Mouse (Mus musculus): ENCODE measurements around the gene Stpg1. TPM values are rescaled to one million over a fixed set of nuclear protein-coding genes. Genes with fewer than 3 reads are reported as not detected.

The Stpg1 gene
- not detected in 2 replicates for polyA plus RNA-seq (2015; fragmentation: Nextera tagmentation; extraction: Ambion mirVana)

DNA sequence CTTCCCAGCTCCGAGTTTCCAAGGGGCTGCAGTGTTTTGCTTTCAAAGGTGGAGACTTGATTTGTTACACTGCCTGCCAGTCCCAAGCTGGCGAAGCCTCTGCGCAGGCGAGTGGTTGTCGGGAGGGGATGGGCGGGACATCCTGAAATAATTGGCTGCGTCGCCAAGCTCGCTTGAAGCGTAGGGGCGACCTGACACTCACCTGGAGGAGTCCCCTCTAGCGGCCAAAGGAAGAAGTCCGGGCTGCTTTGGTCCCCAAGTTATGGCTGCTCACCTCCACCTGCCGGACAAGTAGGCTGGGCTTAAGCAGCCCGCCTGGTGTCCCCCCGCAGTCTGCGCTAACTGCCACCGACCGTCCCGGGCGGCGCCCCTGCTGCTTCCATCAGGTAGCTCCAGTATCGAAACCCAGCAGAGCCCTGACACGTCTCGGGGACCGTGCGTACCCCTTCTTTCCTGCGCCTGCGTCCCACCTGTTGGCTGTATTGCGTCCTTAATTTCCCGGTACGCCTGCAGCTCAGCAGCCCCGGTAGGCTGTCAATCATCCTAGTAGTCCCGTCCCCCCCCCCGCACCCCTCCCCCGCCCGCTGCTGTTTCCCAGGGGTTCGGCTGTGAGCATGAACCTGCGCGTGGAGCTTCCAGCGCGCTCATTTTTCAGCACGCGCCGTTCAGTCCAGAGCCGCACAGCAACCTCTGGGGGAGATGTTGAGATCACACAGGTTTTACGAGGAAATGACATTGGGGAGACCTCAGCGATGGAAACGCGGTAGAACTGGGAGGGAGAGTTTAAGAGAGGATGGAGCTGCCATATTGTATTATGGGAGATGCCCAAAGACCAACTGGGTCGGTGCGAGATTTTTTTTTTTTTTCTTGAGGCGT is at the start of gene Stpg1, which contains the start of gene Nipal3:
TSS of gene Stpg1 (plus strand) at position 270 of the 876 bp plus-strand sequence.
TSS of gene Nipal3 (minus strand) at position 518 of the 876 bp plus-strand sequence.
- Histone ChIP-seq H3K9me3 (replicated peaks) (no peaks in the 10 kb centered on the region), H3K9ac (peak within 1 kb of the TSS; percentile 79), H3K4me1 (replicated peaks) (peaks cover 43% of the 10 kb centered on the region), H3K4me3 (replicated peaks) (peak within 1 kb of the TSS; percentile 85), H3K27me3 (no peaks in the 10 kb centered on the region), H3K27ac (peak within 1 kb of the TSS; percentile 75), H3K36me3 (peaks cover 9% of the 10 kb centered on the region), H3K4me2 (peak within 1 kb of the TSS; percentile 94)
- peak; percentile 99 for ATAC-seq (ENCODE audit: low read depth)
- DNase-seq = peak; percentile 79
- WGBS (ENCODE audit: insufficient replicate concordance) = under 1% methylated on average over 53 of the region's 53 CpGs

DNA sequence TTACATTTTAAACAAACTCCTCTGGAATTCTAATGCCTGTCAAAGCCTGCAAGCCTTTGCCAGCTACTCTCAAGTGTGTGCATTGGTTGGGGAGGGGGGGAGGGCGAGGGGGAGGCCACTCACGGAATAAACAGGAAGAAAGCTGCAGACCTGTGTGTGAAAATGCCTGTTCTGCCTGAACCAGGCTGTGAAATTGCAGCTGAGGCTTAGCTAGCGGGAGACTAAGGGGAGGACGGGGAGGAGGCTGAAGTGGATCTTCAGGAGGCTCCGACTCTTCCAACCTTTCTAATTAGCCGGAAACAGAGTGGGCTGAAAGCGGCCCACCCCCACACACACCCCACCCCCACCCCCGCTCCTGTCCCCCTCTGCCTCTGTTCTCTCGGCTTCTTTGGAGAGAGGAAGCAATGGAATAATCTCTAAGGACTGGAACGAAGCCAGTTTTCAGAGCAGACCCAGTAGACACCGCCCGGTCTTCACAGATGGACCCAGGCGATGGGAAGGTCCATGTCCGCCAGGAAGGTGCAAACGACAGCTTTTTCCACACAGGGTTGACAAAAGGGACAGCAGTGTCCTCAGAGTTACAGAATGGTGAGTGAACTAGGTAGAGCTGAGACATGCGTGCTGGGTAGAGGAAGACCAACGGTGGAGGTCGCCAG is 43.1 kb upstream of the Stpg1 start:
- DNase-seq (no peak), ATAC-seq (ENCODE audit: low read depth) (no peak)
- 0 out of 2 replicates have a peak, but pooled peaks cover 3% of the 10 kb centered on the region for H3K9me3 ChIP-seq (replicated peaks)
- no peak overlapping the region for H3K27ac ChIP-seq
- peaks cover 3% of the 10 kb centered on the region; the same call in 1 of the 2 replicates for H3K36me3 ChIP-seq
- WGBS (ENCODE audit: insufficient replicate concordance) = 56% methylated on average over 18 of the region's 18 CpGs
- H3K4me3 ChIP-seq (replicated peaks) = no peak overlapping the region
- no peak overlapping the region for H3K9ac ChIP-seq
- H3K4me1 ChIP-seq (replicated peaks) = 0 out of 2 replicates have a peak, but pooled peaks cover 10% of the 10 kb centered on the region
- H3K27me3 ChIP-seq = no peaks in the 10 kb centered on the region
- no peak overlapping the region for H3K4me2 ChIP-seq

DNA sequence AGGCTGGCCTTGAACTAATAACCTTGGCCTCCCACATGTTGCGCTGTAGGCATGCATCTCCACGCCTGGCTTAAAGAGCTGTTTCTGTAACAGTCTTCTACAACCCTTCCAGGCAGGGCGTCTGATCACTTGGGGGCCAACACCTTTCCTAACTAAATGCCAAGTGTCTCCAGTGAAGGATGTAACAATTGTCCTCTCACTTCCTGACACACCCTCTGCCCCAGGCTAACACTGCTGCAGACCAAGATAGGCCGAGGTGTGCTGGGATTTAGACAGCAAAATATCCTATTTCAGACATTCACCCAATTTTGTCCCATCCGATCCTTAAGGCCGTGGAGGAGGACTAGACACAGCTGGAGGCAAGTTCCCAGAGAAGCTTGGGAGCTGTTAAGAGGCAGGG is 41.4 kb upstream of the Stpg1 start:
- Histone ChIP-seq H3K9ac (no peak overlapping the region), H3K9me3 (replicated peaks) (0 out of 2 replicates have a peak, but pooled peaks cover 3% of the 10 kb centered on the region), H3K27me3 (no peaks in the 10 kb centered on the region), H3K27ac (no peak overlapping the region), H3K4me3 (replicated peaks) (no peak overlapping the region), H3K4me2 (no peak overlapping the region), H3K36me3 (peaks cover 3% of the 10 kb centered on the region; the same call in 1 of the 2 replicates), H3K4me1 (replicated peaks) (0 out of 2 replicates have a peak, but pooled peaks cover 10% of the 10 kb centered on the region)
- DNase-seq (no peak), ATAC-seq (ENCODE audit: low read depth) (no peak)
- WGBS (ENCODE audit: insufficient replicate concordance) = 53% methylated on average over 6 of the region's 6 CpGs

DNA sequence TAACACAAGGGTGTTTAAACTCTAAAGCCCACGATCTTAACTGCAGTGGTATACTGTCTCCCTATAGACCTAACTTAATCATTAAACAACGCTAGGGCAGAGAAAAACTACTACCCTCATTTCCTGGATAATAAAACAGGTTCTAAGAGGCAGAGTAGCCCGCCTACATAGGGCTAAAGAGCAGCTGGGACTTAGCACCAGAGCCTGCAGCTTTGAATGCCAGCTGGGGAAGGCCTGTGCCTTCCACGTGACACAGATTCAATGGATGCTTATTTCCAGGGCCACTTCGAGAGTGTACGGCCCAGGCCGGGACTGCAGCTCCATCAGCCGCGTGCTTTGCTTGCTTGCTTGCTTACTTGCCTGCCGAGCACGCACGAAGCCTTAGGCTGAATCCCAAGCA is 41.0 kb upstream of the Stpg1 start:
- Histone ChIP-seq H3K27me3 (no peaks in the 10 kb centered on the region), H3K4me2 (no peak overlapping the region), H3K27ac (no peak overlapping the region), H3K4me1 (replicated peaks) (0 out of 2 replicates have a peak, but pooled peaks cover 10% of the 10 kb centered on the region), H3K36me3 (peaks cover 3% of the 10 kb centered on the region; the same call in 1 of the 2 replicates), H3K4me3 (replicated peaks) (no peak overlapping the region), H3K9ac (no peak overlapping the region), H3K9me3 (replicated peaks) (0 out of 2 replicates have a peak, but pooled peaks cover 3% of the 10 kb centered on the region)
- WGBS (ENCODE audit: insufficient replicate concordance) = 80% methylated on average over 12 of the region's 12 CpGs
- ATAC-seq (ENCODE audit: low read depth) (no peak), DNase-seq (no peak)

DNA sequence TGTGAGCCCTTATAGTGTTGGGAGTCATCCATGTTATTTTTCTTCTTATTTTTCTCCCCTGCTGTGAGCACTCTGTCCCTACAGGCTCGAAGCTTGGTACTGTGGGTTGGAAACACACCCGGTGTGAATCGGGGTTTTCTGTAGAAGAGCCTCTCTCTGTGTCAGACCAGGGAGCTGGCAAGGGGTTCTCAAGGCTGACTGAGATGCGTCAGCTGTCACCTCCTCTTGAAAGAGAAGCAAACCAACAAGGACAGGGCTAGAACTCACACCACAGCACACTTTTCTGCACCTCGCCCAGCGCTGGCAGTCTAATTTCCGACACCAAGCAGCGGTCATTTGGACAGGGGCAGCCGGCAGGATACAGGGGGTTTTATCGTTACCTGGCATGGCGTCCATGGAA is 31.2 kb upstream of the Stpg1 start:
- Histone ChIP-seq H3K4me1 (replicated peaks) (no peaks in the 10 kb centered on the region), H3K4me2 (no peak overlapping the region), H3K36me3 (no peaks in the 10 kb centered on the region; the same call in 1 of the 2 replicates), H3K9me3 (replicated peaks) (no peaks in the 10 kb centered on the region), H3K9ac (no peak overlapping the region), H3K4me3 (replicated peaks) (no peak overlapping the region), H3K27me3 (no peaks in the 10 kb centered on the region), H3K27ac (no peak overlapping the region)
- 89% methylated on average over 11 of the region's 11 CpGs for WGBS (ENCODE audit: insufficient replicate concordance)
- ATAC-seq (ENCODE audit: low read depth) = no peak
- no peak for DNase-seq

DNA sequence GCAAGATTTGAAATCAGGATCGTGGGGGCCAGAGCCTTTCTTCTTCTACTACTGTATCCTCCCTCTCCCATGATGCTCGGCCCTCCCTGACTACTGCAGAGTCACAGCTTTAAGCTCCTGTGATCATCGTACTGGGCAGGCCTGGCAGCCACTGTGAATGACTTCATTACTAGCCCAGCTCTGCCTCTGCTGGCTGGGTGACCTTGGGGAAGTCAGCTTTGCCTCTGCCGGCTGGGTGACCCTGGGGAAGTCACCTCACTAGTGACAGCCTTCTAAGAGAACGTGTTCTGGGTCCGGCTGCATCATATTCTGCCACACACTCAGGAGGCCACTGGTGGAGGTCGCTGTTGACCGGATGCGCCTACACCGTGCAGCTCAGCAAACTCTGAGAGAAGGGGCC is 16.7 kb upstream of the Stpg1 start:
- no peak for ATAC-seq (ENCODE audit: low read depth)
- no peaks in the 10 kb centered on the region for H3K27me3 ChIP-seq
- no peak overlapping the region for H3K27ac ChIP-seq
- no peaks in the 10 kb centered on the region for H3K9me3 ChIP-seq (replicated peaks)
- no peak for DNase-seq
- 0 out of 2 replicates have a peak, but pooled peaks cover 5% of the 10 kb centered on the region for H3K36me3 ChIP-seq
- no peak overlapping the region for H3K9ac ChIP-seq
- H3K4me1 ChIP-seq (replicated peaks) = peaks cover 16% of the 10 kb centered on the region
- WGBS (ENCODE audit: insufficient replicate concordance) = 77% methylated on average over 10 of the region's 10 CpGs
- H3K4me2 ChIP-seq = no peak overlapping the region
- no peak overlapping the region for H3K4me3 ChIP-seq (replicated peaks)

DNA sequence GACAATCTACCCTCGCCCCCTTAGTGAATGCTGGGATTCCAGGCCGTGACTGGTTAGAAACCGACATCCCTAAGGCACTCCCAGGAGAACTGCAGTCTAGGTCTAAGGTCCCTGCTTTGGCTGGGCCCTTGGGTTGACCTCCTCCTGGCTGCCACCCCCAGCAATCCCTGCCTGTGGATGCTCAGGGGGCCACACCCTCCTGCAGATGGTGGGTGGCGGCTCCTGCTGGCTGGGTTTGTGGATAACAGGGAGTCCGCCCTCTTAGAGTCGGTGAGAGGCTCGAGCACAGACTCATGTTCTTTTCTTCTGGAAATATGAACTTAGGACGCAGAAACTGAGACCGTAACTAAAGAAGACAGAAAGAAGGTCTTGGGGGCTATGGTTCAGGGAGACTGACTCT is 14.2 kb upstream of the Stpg1 start:
- ATAC-seq (ENCODE audit: low read depth) = peak; percentile 59; the same call in 1 of the 2 replicates
- 64% methylated on average over 9 of the region's 9 CpGs for WGBS (ENCODE audit: insufficient replicate concordance)
- H3K36me3 ChIP-seq = 0 out of 2 replicates have a peak, but pooled peaks cover 5% of the 10 kb centered on the region
- H3K27me3 ChIP-seq = no peaks in the 10 kb centered on the region
- H3K4me3 ChIP-seq (replicated peaks) = no peak overlapping the region
- no peaks in the 10 kb centered on the region for H3K9me3 ChIP-seq (replicated peaks)
- H3K4me1 ChIP-seq (replicated peaks) = peaks cover 22% of the 10 kb centered on the region
- no peak overlapping the region for H3K9ac ChIP-seq
- H3K27ac ChIP-seq = no peak overlapping the region
- peak; percentile 44 for DNase-seq
- H3K4me2 ChIP-seq = no peak overlapping the region

DNA sequence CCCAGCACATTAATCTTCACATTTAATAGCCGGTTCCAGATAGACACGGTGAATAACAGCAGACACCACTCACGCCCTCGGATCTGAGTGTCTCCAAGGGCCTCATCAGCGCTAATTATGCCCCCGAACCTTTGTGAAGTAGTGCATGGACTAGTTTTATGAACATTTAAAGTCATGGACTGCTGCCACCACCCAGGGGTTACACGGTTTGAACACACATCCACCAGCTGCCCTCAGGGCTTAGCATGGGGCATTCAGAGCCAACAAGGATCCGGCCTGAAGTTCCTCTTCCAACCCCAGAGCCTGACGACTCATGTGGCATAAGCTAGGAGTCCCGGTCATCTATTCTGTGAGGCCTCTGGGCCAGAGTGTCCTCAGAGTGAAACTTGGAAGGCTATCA is 9.5 kb upstream of the Stpg1 start:
- no peak for ATAC-seq (ENCODE audit: low read depth)
- WGBS (ENCODE audit: insufficient replicate concordance) = 74% methylated on average over 10 of the region's 10 CpGs
- Histone ChIP-seq H3K4me3 (replicated peaks) (no peak overlapping the region), H3K36me3 (peaks cover 11% of the 10 kb centered on the region), H3K27me3 (no peaks in the 10 kb centered on the region), H3K9ac (no peak overlapping the region), H3K4me2 (no peak overlapping the region), H3K4me1 (replicated peaks) (peaks cover 19% of the 10 kb centered on the region), H3K9me3 (replicated peaks) (no peaks in the 10 kb centered on the region), H3K27ac (no peak overlapping the region)
- no peak for DNase-seq

DNA sequence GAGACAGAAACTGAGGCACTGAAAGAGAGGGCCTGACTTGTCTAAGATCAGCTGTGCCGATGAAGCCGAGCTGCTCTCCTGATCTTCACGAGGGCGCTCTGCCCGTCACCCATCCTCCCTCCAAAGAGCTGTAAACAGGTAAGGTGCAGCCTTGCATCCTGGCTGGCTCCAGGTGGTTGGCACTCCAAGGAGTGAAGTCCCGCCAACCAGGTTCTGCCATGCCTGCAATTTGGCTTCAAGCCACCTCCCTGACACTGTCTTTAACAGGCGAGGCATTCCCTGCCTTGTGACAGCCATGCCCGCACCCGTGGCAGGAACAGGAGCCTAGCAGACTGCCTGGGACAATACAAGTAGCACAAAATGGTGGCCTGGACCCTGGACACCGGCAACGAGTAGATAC is 8.2 kb upstream of the Stpg1 start:
- Histone ChIP-seq H3K36me3 (peaks cover 18% of the 10 kb centered on the region), H3K4me1 (replicated peaks) (peaks cover 7% of the 10 kb centered on the region), H3K4me2 (no peak overlapping the region), H3K27me3 (no peaks in the 10 kb centered on the region), H3K4me3 (replicated peaks) (no peak overlapping the region), H3K9ac (no peak overlapping the region), H3K27ac (no peak overlapping the region), H3K9me3 (replicated peaks) (no peaks in the 10 kb centered on the region)
- WGBS (ENCODE audit: insufficient replicate concordance) = 84% methylated on average over 11 of the region's 11 CpGs
- ATAC-seq (ENCODE audit: low read depth) (no peak), DNase-seq (no peak)

DNA sequence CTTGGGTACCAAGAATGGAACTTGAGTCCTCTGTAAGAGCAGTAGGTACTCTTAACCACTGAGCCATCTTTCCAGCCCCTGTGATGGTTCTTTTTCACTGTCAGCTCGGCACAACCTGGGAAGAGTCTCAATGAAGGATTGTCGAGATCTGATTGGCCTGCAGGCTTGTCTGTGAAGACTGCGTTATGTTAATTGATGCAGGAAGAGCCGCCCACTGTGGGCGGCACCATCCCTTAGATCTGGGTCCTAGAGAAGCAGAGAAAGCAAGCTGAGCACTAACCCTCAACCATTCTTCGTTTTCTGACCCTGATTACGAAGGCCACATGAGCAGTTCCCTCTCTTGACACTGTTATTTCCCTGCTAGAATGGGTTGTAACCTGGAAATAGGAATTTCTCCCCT is 5.3 kb upstream of the Stpg1 start:
- WGBS (ENCODE audit: insufficient replicate concordance) = 79% methylated on average over 7 of the region's 7 CpGs
- DNase-seq = no peak

DNA sequence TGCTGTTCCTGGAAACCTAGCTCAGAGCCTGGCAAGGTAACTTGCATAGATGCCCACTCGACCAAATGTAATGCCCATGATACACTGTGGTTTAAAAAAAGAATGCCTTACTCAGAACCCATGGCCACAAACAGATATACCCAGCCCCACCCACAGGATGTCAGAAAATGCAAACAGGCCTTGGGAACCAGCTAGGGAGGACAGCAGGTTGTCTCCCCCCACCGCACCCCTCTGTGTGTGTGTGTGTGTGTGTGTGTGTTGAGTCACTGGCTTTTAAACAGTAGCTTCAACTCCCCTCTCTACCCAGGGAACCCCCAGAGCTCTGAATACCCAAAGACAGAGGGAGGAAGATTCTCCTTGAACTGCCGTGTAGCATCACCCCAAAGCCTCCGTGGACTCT is 1.3 kb upstream of the Stpg1 start:
- peak overlapping the region; percentile 85 for H3K4me3 ChIP-seq (replicated peaks)
- peaks cover 28% of the 10 kb centered on the region for H3K4me1 ChIP-seq (replicated peaks)
- H3K4me2 ChIP-seq = peak overlapping the region; percentile 94
- H3K36me3 ChIP-seq = peaks cover 18% of the 10 kb centered on the region
- H3K9me3 ChIP-seq (replicated peaks) = no peaks in the 10 kb centered on the region
- H3K9ac ChIP-seq = peak overlapping the region; percentile 78
- no peak for ATAC-seq (ENCODE audit: low read depth)
- 33% methylated on average over 4 of the region's 4 CpGs for WGBS (ENCODE audit: insufficient replicate concordance)
- H3K27ac ChIP-seq = peak overlapping the region; percentile 75
- no peaks in the 10 kb centered on the region for H3K27me3 ChIP-seq
- DNase-seq = no peak

More for the DNA sequence above, 5.3 kb upstream of the Stpg1 start:
- Histone ChIP-seq H3K9me3 (replicated peaks) (no peaks in the 10 kb centered on the region), H3K27me3 (no peaks in the 10 kb centered on the region), H3K4me1 (replicated peaks) (peaks cover 12% of the 10 kb centered on the region), H3K9ac (no peak overlapping the region), H3K4me2 (no peak overlapping the region), H3K4me3 (replicated peaks) (no peak overlapping the region), H3K27ac (no peak overlapping the region), H3K36me3 (peaks cover 18% of the 10 kb centered on the region)
- no peak for ATAC-seq (ENCODE audit: low read depth)
